Mouse (Mus musculus) MEL (cell line): ENCODE measurements around the gene Anxa9. TPM values are rescaled to one million over a fixed set of nuclear protein-coding genes. Genes with fewer than 3 reads are reported as not detected.

Source experiments
- DNase-seq: peaks from one replicate; pipeline ENCODE4 v3.0.0; 2011; ENCODE audit warnings: low read depth, low spot score
- H3K27ac ChIP-seq: 2 replicates; pipeline ENCODE4 v1.5.1; 2012; ENCODE audit warnings: low read depth, mild to moderate bottlenecking, control low read depth, low read length, moderate library complexity; ENCODE audit not compliant: control insufficient read depth
- H3K27me3 ChIP-seq, 2 experiments: fragments of 150-350 bp in 1 of 2; sonication (generic) in 1 of 2; 2 replicates each; pipeline ENCODE4 v1.6.1; 2012; ENCODE audit warnings: low read length in 2 of 2, mild to moderate bottlenecking in 2 of 2, improper control_type of control experiment in 1 of 2, moderate library complexity in 1 of 2; ENCODE audit not compliant: insufficient read depth in 2 of 2, control insufficient read depth in 1 of 2
- H3K36me3 ChIP-seq, 2 experiments: 2 replicates each; pipeline ENCODE4 v1.6.1; 2012 to 2014; ENCODE audit warnings: low read length in 2 of 2, improper control_type of control experiment in 1 of 2, inconsistent platforms in 1 of 2, mild to moderate bottlenecking in 1 of 2; ENCODE audit not compliant: insufficient read depth in 2 of 2, control insufficient read depth in 1 of 2
- H3K4me1 ChIP-seq, 2 experiments: fragments of 150-350 bp in 1 of 2; sonication (generic) in 1 of 2; 2 replicates each; pipeline ENCODE4 v1.6.1; 2012; ENCODE audit warnings: low read length in 2 of 2, improper control_type of control experiment in 1 of 2, mild to moderate bottlenecking in 1 of 2; ENCODE audit not compliant: insufficient read depth in 2 of 2, control insufficient read depth in 1 of 2
- H3K4me3 ChIP-seq, 2 experiments: fragments of 150-350 bp in 1 of 2; sonication (generic) in 1 of 2; 2 replicates each; pipeline ENCODE4 v1.5.1; 2012; ENCODE audit warnings: low read depth in 2 of 2, low read length in 2 of 2, mild to moderate bottlenecking in 2 of 2, moderate library complexity in 2 of 2, control low read depth in 1 of 2, improper control_type of control experiment in 1 of 2; ENCODE audit not compliant: control insufficient read depth in 1 of 2, insufficient read depth in 1 of 2
- H3K79me2 ChIP-seq: 2 replicates; pipeline ENCODE4 v1.6.1; 2012; ENCODE audit warnings: mild to moderate bottlenecking, low read length, moderate library complexity; ENCODE audit not compliant: control insufficient read depth, poor library complexity, insufficient read depth
- H3K9ac ChIP-seq: 2 replicates; pipeline ENCODE4 v1.6.1; 2012; ENCODE audit warnings: low read depth, mild to moderate bottlenecking, control low read depth, low read length, moderate library complexity; ENCODE audit not compliant: control insufficient read depth, poor library complexity, severe bottlenecking
- H3K9me3 ChIP-seq: fragments of 150-350 bp; sonication (generic); replicated peaks from 2 replicates; pipeline ENCODE4 v1.6.1; 2012; ENCODE audit warnings: mild to moderate bottlenecking, low read length, improper control_type of control experiment, moderate library complexity; ENCODE audit not compliant: insufficient read depth
- BHLHE40 ChIP-seq: IDR thresholded peaks from 2 replicates; pipeline ENCODE4 v1.6.1; 2012; ENCODE audit warnings: low read depth, mild to moderate bottlenecking, inconsistent platforms, low read length, improper control_type of control experiment, borderline replicate concordance
- CHD1 ChIP-seq: IDR thresholded peaks from 2 replicates; pipeline ENCODE4 v1.6.1; 2012; ENCODE audit warnings: low read depth, mild to moderate bottlenecking, inconsistent platforms, low read length, improper control_type of control experiment
- CHD2 ChIP-seq: IDR thresholded peaks from 2 replicates; pipeline ENCODE4 v1.6.1; 2011; ENCODE audit warnings: low read length, improper control_type of control experiment
- CTCF ChIP-seq, 3 experiments: IDR thresholded peaks in 2 of 3; conservative IDR thresholded peaks in 1 of 3; 2 replicates each; pipeline ENCODE4 v1.5.1; 2011 to 2012; ENCODE audit warnings: low read length in 3 of 3, low read depth in 2 of 3, mild to moderate bottlenecking in 2 of 3, improper control_type of control experiment in 1 of 3, inconsistent platforms in 1 of 3, mixed read lengths in 1 of 3, moderate library complexity in 1 of 3; ENCODE audit not compliant: control insufficient read depth in 1 of 3, insufficient read depth in 1 of 3, poor library complexity in 1 of 3, severe bottlenecking in 1 of 3
- GABPA ChIP-seq: IDR thresholded peaks from 2 replicates; pipeline ENCODE4 v1.6.1; 2012; ENCODE audit warnings: low read depth, mild to moderate bottlenecking, inconsistent platforms, low read length, improper control_type of control experiment, moderate library complexity
- HCFC1 ChIP-seq: IDR thresholded peaks from 2 replicates; pipeline ENCODE4 v1.6.1; 2012; ENCODE audit warnings: low read depth, mild to moderate bottlenecking, inconsistent platforms, low read length, improper control_type of control experiment, moderate library complexity
- MAZ ChIP-seq: IDR thresholded peaks from 2 replicates; pipeline ENCODE4 v1.6.1; 2012; ENCODE audit warnings: low read depth, mild to moderate bottlenecking, inconsistent platforms, low read length, improper control_type of control experiment
- MEF2A ChIP-seq: IDR thresholded peaks from 2 replicates; pipeline ENCODE4 v1.6.1; 2014; ENCODE audit warnings: low read depth, mild to moderate bottlenecking, inconsistent platforms, low read length, improper control_type of control experiment; ENCODE audit not compliant: poor library complexity, insufficient replicate concordance, severe bottlenecking; ENCODE audit errors: extremely low read depth
- NRF1 ChIP-seq: IDR thresholded peaks from 2 replicates; pipeline ENCODE4 v1.6.1; 2014; ENCODE audit warnings: low read depth, mild to moderate bottlenecking, inconsistent platforms, low read length, improper control_type of control experiment, moderate library complexity; ENCODE audit not compliant: poor library complexity, insufficient read depth, severe bottlenecking
- POLR2A ChIP-seq, 2 experiments: IDR thresholded peaks; 2 replicates each; pipeline ENCODE4 v1.6.1; 2011 to 2012; ENCODE audit warnings: low read length in 2 of 2, mild to moderate bottlenecking in 2 of 2, control low read depth in 1 of 2, improper control_type of control experiment in 1 of 2, low read depth in 1 of 2, moderate library complexity in 1 of 2; ENCODE audit not compliant: control insufficient read depth in 1 of 2, insufficient read depth in 1 of 2, poor library complexity in 1 of 2
- POLR2AphosphoS5 ChIP-seq: IDR thresholded peaks from 2 replicates; pipeline ENCODE4 v1.6.1; 2012; ENCODE audit warnings: low read depth, borderline replicate concordance, mild to moderate bottlenecking, inconsistent platforms, low read length, moderate library complexity, mixed read lengths
- TBP ChIP-seq: IDR thresholded peaks from 2 replicates; pipeline ENCODE4 v1.8.0; 2011; ENCODE audit warnings: low read depth, low read length, improper control_type of control experiment
- UBTF ChIP-seq: IDR thresholded peaks from 2 replicates; pipeline ENCODE4 v1.6.1; 2012; ENCODE audit warnings: low read depth, mild to moderate bottlenecking, inconsistent platforms, low read length, improper control_type of control experiment, moderate library complexity, borderline replicate concordance; ENCODE audit not compliant: insufficient read depth
- ZKSCAN1 ChIP-seq: IDR thresholded peaks from 2 replicates; pipeline ENCODE4 v1.6.1; 2012; ENCODE audit warnings: low read depth, mild to moderate bottlenecking, inconsistent platforms, low read length, improper control_type of control experiment, moderate library complexity
- polyA plus RNA-seq, 2 experiments: library from polyadenylated mRNA; stranded (reverse) in 1 of 2; unstranded in 1 of 2; fragments of >175 nt in 1 of 2; fragments of >200 nt in 1 of 2; gene quantifications; 2 replicates each; pipeline versions ENCODE4 v1.2.1 to v1.2.4; 2012; ENCODE audit warnings: low replicate concordance in 2 of 2, low read depth in 1 of 2; ENCODE audit not compliant: insufficient read length in 2 of 2, insufficient read depth in 1 of 2, missing spikeins in 1 of 2
- total RNA-seq: library from RNA; depleted of rRNA; stranded (reverse); fragments of 300-350 nt; gene quantifications from 2 replicates; pipeline ENCODE4 v1.2.3, GENCODE M21; 2012

Anxa9 gene
- total and polyA plus RNA-seq, 3 experiments = 7.7 to 33.9 TPM; not detected in 1

GRCm38 (mm10) chr3:95283589-95283941 is 23.4 kb downstream of the Anxa9 start:
- peak overlapping the region; percentile 80 for H3K9ac ChIP-seq
- H3K4me1 ChIP-seq = peaks cover 24 to 50% of the 10 kb centered on the region in 2 experiments
- H3K36me3 ChIP-seq = peaks cover 7 to 47% of the 10 kb centered on the region in 2 experiments

GRCm38 (mm10) chr3:95282865-95283588 is 23.9 kb downstream of the Anxa9 start:
- Histone ChIP-seq H3K27me3 (no peaks in the 10 kb centered on the region), H3K27ac (peak overlapping the region; percentile 89), H3K4me1 (peaks cover 26 to 55% of the 10 kb centered on the region in 2 experiments), H3K79me2 (peaks cover 52% of the 10 kb centered on the region), H3K4me3 (peak overlapping the region; percentile 77 to 86), H3K9ac (peak overlapping the region; percentile 80), H3K9me3 (no peaks in the 10 kb centered on the region), H3K36me3 (peaks cover 3 to 52% of the 10 kb centered on the region in 2 experiments)
- TF ChIP-seq POLR2A (IDR thresholded peaks at IDR 0.05; ENCODE audit: control insufficient read depth in 1 of 2, insufficient read depth in 1 of 2, low read depth in 1 of 2, low read length in 2 of 2, poor library complexity in 1 of 2) = peak in 1 of 2 experiments; percentile 61; a peak in 1 of 4 replicates
- TF ChIP-seq POLR2AphosphoS5 = 0 out of 2 replicates have a peak, but pooled peaks have one; percentile 11
- no peak for TF ChIP-seq NRF1
- TF ChIP-seq CHD1 = no peak
- 0 out of 2 replicates have a peak, but pooled peaks have one; percentile 79 for TF ChIP-seq TBP
- TF ChIP-seq HCFC1 = no peak
- TF ChIP-seq CHD2 = no peak
- no peak for TF ChIP-seq GABPA
- TF ChIP-seq MAZ = no peak
- no peak for TF ChIP-seq MEF2A
- TF ChIP-seq UBTF = peak; percentile 98
- no peak for TF ChIP-seq BHLHE40
- peak; percentile 93 for DNase-seq

More at GRCm38 (mm10) chr3:95283589-95283941, 23.4 kb downstream of the Anxa9 start:
- peak overlapping the region; percentile 89 for H3K27ac ChIP-seq
- H3K27me3 ChIP-seq = no peaks in the 10 kb centered on the region
- H3K4me3 ChIP-seq = peak overlapping the region; percentile 77 to 86
- H3K9me3 ChIP-seq = no peaks in the 10 kb centered on the region
- DNase-seq = no peak
- H3K79me2 ChIP-seq = peaks cover 52% of the 10 kb centered on the region
- TF ChIP-seq ZKSCAN1 (no peak), CTCF (IDR thresholded peaks at IDR 0.05 in 2 of 3, conservative IDR thresholded peaks at IDR 0.05 in 1 of 3; ENCODE audit: control insufficient read depth in 1 of 3, insufficient read depth in 1 of 3, low read depth in 2 of 3, low read length in 3 of 3, poor library complexity in 1 of 3, severe bottlenecking in 1 of 3) (0 out of 6 replicates have a peak, but pooled peaks of 1 of the 3 experiments have one; percentile 8)
